Mouse (Mus musculus) ES-Bruce4 (cell line): ENCODE results near the gene Tmc7. TPM values are rescaled to one million over a fixed set of nuclear protein-coding genes. Genes with fewer than 3 reads are reported as not detected.

Source experiments
- H3K27ac ChIP-seq: 2 replicates; pipeline ENCODE4 v1.5.1; 2012; ENCODE audit warnings: low read length, inconsistent platforms; ENCODE audit not compliant: insufficient read depth
- H3K27me3 ChIP-seq: 2 replicates; pipeline ENCODE4 v1.6.1; 2012; ENCODE audit warnings: mild to moderate bottlenecking, low read length, inconsistent platforms; ENCODE audit not compliant: control insufficient read depth, poor library complexity, insufficient read depth, severe bottlenecking
- H3K36me3 ChIP-seq: 2 replicates; pipeline ENCODE4 v1.6.1; 2012; ENCODE audit warnings: inconsistent platforms, mild to moderate bottlenecking, low read length, moderate library complexity; ENCODE audit not compliant: control insufficient read depth, poor library complexity, insufficient read depth, severe bottlenecking
- H3K4me1 ChIP-seq: one replicate; pipeline ENCODE4 v1.8.1; 2011; ENCODE audit warnings: low read length; ENCODE audit not compliant: control insufficient read depth, insufficient read depth
- H3K4me3 ChIP-seq: 2 replicates; pipeline ENCODE4 v1.5.1; 2011; ENCODE audit warnings: low read depth, mild to moderate bottlenecking, low read length
- H3K9ac ChIP-seq: 2 replicates; pipeline ENCODE4 v1.6.1; 2012; ENCODE audit warnings: low read depth, mild to moderate bottlenecking, inconsistent platforms; ENCODE audit not compliant: poor library complexity, severe bottlenecking
- H3K9me3 ChIP-seq: replicated peaks from 2 replicates; pipeline ENCODE4 v1.6.1; 2012; ENCODE audit warnings: mild to moderate bottlenecking, low read length, inconsistent platforms; ENCODE audit not compliant: control insufficient read depth, poor library complexity, insufficient read depth, severe bottlenecking
- CTCF ChIP-seq: IDR thresholded peaks from one replicate; pipeline ENCODE4 v1.8.1; 2011; ENCODE audit warnings: low read depth, low read length
- EP300 ChIP-seq: IDR thresholded peaks from 2 replicates; pipeline ENCODE4 v1.6.1; 2011; ENCODE audit warnings: low read depth, low read length; ENCODE audit not compliant: insufficient read depth
- POLR2A ChIP-seq: IDR thresholded peaks from one replicate; pipeline ENCODE4 v1.8.1; 2011; ENCODE audit warnings: low read length; ENCODE audit not compliant: insufficient read depth
- polyA plus RNA-seq: library from polyadenylated mRNA; stranded (reverse); fragments of >200 nt; gene quantifications from 2 replicates; pipeline ENCODE4 v1.2.4, GENCODE M21; 2011; ENCODE audit warnings: low read depth; ENCODE audit not compliant: missing spikeins, insufficient read depth, insufficient read length

Tmc7 gene
- polyA plus RNA-seq, 1 experiment = 7.7 TPM

DNA sequence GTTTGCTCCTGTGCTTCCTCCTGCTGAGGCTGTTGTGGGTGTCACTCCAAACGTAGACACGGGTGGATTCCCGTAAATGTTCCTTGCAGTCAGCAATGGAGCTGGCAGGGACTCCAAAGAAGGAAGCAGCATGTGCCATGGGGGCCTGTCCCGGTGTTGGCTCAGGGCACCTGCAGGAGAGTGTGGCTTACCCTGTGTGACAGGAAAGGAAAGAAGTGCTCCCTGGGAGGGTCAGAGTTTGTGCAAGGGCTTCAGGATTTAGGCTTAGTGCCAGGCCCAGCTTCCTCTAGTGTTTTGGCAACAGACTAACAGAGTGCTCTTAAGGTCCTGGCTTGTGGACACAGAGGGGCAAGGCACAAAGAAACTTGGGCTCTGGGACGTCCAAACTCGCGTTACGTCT is 20.3 kb upstream of the Tmc7 start:
- no peak overlapping the region for H3K9ac ChIP-seq
- no peaks in the 10 kb centered on the region for H3K27me3 ChIP-seq
- no peak overlapping the region for H3K4me3 ChIP-seq
- TF ChIP-seq CTCF = no peak
- no peak for TF ChIP-seq POLR2A
- no peak for TF ChIP-seq EP300
- no peaks in the 10 kb centered on the region for H3K9me3 ChIP-seq
- no peaks in the 10 kb centered on the region for H3K4me1 ChIP-seq
- H3K27ac ChIP-seq = no peak overlapping the region
- no peaks in the 10 kb centered on the region for H3K36me3 ChIP-seq

DNA sequence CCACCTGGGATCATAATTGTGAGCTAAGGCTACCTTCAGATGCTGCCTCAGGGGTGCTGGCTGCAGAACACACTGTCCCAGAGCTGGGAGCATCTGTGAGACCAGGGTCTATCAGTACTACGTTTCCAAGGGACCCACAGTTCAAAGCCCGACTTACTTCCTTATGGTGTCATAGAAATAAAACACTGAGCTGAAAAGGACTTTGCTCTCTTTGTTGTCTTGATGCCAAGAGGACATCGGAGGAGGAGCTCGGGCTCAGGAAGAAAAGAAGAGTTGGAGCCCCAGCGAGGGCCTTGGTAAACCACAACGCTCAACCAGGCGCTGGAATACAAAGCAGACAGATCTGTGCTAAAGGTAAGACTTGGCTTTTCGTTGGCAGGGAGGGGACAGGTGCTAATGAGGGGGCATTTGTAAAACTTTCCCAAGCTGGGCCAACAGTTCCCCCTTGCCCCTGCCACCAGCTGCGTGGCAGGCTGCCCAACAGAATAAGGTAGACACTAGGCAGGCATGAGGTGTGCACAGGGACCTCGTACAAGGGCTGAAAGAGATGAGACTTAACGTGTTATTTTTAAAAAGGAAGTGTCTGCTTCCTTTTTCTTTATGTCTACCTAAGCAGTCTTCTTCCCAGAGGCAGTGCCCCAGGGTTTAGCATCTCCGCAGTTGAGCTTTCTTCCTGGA is 15.6 kb upstream of the Tmc7 start:
- Histone ChIP-seq H3K9ac (no peak overlapping the region), H3K27me3 (no peaks in the 10 kb centered on the region), H3K4me3 (no peak overlapping the region), H3K9me3 (no peaks in the 10 kb centered on the region), H3K27ac (no peak overlapping the region), H3K36me3 (no peaks in the 10 kb centered on the region), H3K4me1 (peaks cover 1% of the 10 kb centered on the region)
- no peak for TF ChIP-seq CTCF
- TF ChIP-seq EP300 = no peak
- no peak for TF ChIP-seq POLR2A

DNA sequence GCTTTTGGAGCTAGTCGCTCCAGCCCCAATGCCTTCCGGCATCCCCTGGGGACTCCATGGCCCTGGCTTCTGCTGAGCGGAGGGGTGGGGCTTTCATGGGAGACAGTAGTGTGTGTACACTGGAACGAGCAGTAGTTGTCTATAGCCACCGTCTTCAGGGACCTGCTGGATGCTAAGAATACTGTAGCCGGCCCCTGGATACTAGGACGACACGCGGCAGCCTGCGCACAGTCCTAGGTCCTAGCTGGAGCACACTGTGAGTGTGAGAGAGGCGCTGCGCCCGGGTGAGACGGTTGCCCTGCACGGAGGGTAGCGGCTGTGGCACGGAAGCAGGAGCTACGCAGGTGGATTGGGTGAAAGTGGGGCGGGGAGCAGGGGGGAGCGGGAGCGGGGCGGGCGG is 12.7 kb upstream of the Tmc7 start, which contains the start of gene Tmc5:
TSS of gene Tmc5 (plus strand) at position 97 of the 400 bp plus-strand sequence.
- H3K9me3 ChIP-seq = no peaks in the 10 kb centered on the region
- peak within 1 kb of the TSS; percentile 37 for H3K9ac ChIP-seq
- H3K4me3 ChIP-seq = peak within 1 kb of the TSS; percentile 56
- no peaks in the 10 kb centered on the region for H3K27me3 ChIP-seq
- H3K36me3 ChIP-seq = no peaks in the 10 kb centered on the region
- no peak within 1 kb of the TSS for H3K27ac ChIP-seq
- H3K4me1 ChIP-seq = peaks cover 3% of the 10 kb centered on the region
- no peak for TF ChIP-seq CTCF
- no peak for TF ChIP-seq POLR2A
- TF ChIP-seq EP300 = no peak

DNA sequence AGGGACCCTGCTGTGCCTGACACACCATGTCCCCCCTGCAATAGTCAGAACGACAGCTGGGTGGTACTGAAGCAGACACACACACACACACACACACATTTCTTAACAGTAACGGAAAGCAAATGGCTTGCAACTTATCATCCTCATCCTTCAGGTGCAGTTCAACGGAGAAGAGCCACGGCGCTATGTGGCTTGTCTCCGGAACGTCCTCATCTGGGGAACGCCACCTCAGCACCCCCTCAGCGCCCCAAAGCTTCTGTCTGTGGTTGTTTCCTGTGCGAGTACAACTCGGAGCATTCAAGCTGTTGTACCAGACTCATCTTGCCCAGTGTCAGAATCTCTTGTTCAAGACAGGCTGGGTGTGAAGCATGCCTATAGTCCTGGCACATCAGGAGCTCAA is 11.7 kb upstream of the Tmc7 start:
- Histone ChIP-seq H3K27me3 (no peaks in the 10 kb centered on the region), H3K4me1 (peaks cover 3% of the 10 kb centered on the region), H3K4me3 (no peak overlapping the region), H3K36me3 (no peaks in the 10 kb centered on the region), H3K27ac (no peak overlapping the region), H3K9ac (no peak overlapping the region), H3K9me3 (no peaks in the 10 kb centered on the region)
- TF ChIP-seq POLR2A (no peak), CTCF (no peak), EP300 (no peak)

DNA sequence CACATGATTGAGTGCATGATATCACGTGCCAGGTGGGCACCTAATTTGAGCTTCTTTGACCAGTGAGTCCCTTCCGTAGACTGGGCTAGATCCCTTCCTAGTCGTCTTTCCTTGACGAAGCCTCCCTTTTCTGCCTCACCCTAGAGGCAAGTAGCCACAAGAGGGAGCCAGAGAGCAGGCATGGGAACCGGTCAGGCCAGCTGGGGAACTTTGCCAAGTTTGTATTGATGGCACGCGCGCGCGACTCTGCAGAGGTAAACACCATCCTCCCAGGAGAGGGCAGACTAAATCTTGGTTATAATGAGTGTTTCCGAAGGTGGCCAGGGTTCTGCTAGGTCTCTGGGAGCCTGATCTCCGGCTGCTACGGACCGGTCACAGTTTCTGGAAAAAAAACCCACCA is 10.7 kb upstream of the Tmc7 start:
- Histone ChIP-seq H3K9ac (no peak overlapping the region), H3K4me1 (peaks cover 3% of the 10 kb centered on the region), H3K27ac (no peak overlapping the region)

DNA sequence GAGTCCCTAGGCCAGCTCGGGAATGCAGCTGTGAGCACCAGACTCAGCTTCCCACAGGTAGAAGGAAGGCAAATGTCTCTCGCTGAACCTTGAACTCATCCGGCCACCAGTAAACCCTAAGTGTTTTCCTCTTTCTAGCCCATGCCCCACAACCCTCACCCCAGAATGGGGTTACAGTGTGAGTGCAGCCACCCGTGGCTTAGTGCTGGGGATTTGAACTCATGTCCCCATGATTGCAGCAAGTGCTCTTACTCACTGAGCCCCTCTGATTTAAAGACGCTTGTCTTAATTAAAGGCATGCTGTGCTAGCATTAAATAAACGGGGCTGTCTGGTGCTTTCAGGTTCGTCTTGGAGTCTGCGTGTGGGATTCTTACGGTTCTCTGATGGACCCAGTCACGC is 10.1 kb upstream of the Tmc7 start:
- H3K9ac ChIP-seq = peak overlapping the region; percentile 46
- H3K9me3 ChIP-seq = no peaks in the 10 kb centered on the region
- TF ChIP-seq EP300 (no peak), CTCF (no peak)
- no peaks in the 10 kb centered on the region for H3K36me3 ChIP-seq
- peak overlapping the region; percentile 27; the same call in 1 of the 2 replicates for H3K27ac ChIP-seq
- H3K4me1 ChIP-seq = peaks cover 3% of the 10 kb centered on the region
- H3K27me3 ChIP-seq = no peaks in the 10 kb centered on the region
- peak overlapping the region; percentile 56 for H3K4me3 ChIP-seq

More for the DNA sequence above, 10.7 kb upstream of the Tmc7 start:
- Histone ChIP-seq H3K27me3 (no peaks in the 10 kb centered on the region), H3K36me3 (no peaks in the 10 kb centered on the region), H3K4me3 (peak overlapping the region; percentile 56), H3K9me3 (no peaks in the 10 kb centered on the region)
- peak; percentile 95 for TF ChIP-seq CTCF
- no peak for TF ChIP-seq POLR2A
- TF ChIP-seq EP300 = peak; percentile 74
